Mouse (Mus musculus): ENCODE measurements around the gene Ninj2. TPM values are rescaled to one million over a fixed set of nuclear protein-coding genes. Genes with fewer than 3 reads are reported as not detected.

Ninj2 gene
- polyA plus RNA-seq, 3 experiments from 2014 or later = 1.4 to 6.8 (median 2.4) TPM

- no peak for ATAC-seq
Measured at GRCm38 (mm10) chr6:120179044-120179755, 86.0 kb downstream of the Ninj2 start.

GRCm38 (mm10) chr6:120179756-120180206 is 86.6 kb downstream of the Ninj2 start:
- no peak for ATAC-seq

GRCm38 (mm10) chr6:120180492-120180891 is 87.3 kb downstream of the Ninj2 start:
- ATAC-seq = no peak

GRCm38 (mm10) chr6:120182160-120182559 is 89.0 kb downstream of the Ninj2 start:
- no peak for ATAC-seq

GRCm38 (mm10) chr6:120183771-120184170 is 90.6 kb downstream of the Ninj2 start:
- ATAC-seq = no peak

GRCm38 (mm10) chr6:120185012-120185730 is 92.0 kb downstream of the Ninj2 start:
- ATAC-seq = no peak

- ATAC-seq = no peak
Measured at GRCm38 (mm10) chr6:120185756-120186155, 92.6 kb downstream of the Ninj2 start.

GRCm38 (mm10) chr6:120186594-120186993 is 93.4 kb downstream of the Ninj2 start:
- ATAC-seq = no peak

- peak; percentile 77 for ATAC-seq
Measured at GRCm38 (mm10) chr6:120187587-120188176, 94.5 kb downstream of the Ninj2 start.

GRCm38 (mm10) chr6:120188376-120189235 is 95.5 kb downstream of the Ninj2 start:
- ATAC-seq = peak; percentile 74

- ATAC-seq = no peak
Measured at GRCm38 (mm10) chr6:120189287-120189686, 96.1 kb downstream of the Ninj2 start.

- peak; percentile 18 for ATAC-seq
Measured at GRCm38 (mm10) chr6:120190365-120190764, 97.2 kb downstream of the Ninj2 start.

GRCm38 (mm10) chr6:120190912-120191311 is 97.8 kb downstream of the Ninj2 start:
- ATAC-seq = no peak

GRCm38 (mm10) chr6:120191396-120192170 is 98.4 kb downstream of the Ninj2 start:
- no peak for ATAC-seq

GRCm38 (mm10) chr6:120192211-120192870 is 99.2 kb downstream of the Ninj2 start:
- no peak for ATAC-seq

GRCm38 (mm10) chr6:120193174-120193573 is 100.0 kb downstream of the Ninj2 start:
- peak; percentile 81 for ATAC-seq

- ATAC-seq = no peak
Measured at GRCm38 (mm10) chr6:120193793-120194192, 100.6 kb downstream of the Ninj2 start.

- ATAC-seq = no peak
Measured at GRCm38 (mm10) chr6:120194305-120194704, 101.2 kb downstream of the Ninj2 start.

GRCm38 (mm10) chr6:120194963-120195362 is 101.8 kb downstream of the Ninj2 start:
- ATAC-seq = no peak

GRCm38 (mm10) chr6:120196837-120197236 is 103.7 kb downstream of the Ninj2 start:
- peak; percentile 35 for ATAC-seq

GRCm38 (mm10) chr6:120197964-120198363 is 104.8 kb downstream of the Ninj2 start:
- no peak for ATAC-seq
